Mouse (Mus musculus) kidney, postnatal 25 days (tissue): ENCODE data around the gene Dab1.

Experiments used
- DNase-seq, 2 experiments: peaks; one replicate each; pipeline ENCODE4 v3.0.0; 2021; ENCODE audit warnings: mixed read lengths in 2 of 2

Gene Dab1

DNA sequence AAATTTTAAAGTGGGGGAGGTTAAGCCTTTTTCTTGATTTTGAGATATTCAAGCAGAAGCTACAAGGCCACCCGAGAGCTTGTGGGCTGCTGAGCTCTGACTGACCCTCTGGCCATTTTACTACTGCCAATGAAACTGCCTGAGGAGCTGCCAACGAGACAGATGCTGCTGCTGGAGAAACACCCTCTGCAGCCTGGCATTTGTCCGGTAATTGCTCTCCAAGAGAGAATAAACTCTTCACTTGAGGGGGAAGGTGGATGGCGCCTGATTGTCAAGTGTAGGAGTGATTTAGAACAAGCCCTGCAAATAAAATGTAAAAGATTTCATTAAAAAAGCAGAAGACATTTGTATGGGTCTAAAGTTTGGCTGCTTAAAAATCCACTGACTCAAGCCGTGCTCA lies 839.6 kb downstream of the Dab1 start:
- no peak for DNase-seq

DNA sequence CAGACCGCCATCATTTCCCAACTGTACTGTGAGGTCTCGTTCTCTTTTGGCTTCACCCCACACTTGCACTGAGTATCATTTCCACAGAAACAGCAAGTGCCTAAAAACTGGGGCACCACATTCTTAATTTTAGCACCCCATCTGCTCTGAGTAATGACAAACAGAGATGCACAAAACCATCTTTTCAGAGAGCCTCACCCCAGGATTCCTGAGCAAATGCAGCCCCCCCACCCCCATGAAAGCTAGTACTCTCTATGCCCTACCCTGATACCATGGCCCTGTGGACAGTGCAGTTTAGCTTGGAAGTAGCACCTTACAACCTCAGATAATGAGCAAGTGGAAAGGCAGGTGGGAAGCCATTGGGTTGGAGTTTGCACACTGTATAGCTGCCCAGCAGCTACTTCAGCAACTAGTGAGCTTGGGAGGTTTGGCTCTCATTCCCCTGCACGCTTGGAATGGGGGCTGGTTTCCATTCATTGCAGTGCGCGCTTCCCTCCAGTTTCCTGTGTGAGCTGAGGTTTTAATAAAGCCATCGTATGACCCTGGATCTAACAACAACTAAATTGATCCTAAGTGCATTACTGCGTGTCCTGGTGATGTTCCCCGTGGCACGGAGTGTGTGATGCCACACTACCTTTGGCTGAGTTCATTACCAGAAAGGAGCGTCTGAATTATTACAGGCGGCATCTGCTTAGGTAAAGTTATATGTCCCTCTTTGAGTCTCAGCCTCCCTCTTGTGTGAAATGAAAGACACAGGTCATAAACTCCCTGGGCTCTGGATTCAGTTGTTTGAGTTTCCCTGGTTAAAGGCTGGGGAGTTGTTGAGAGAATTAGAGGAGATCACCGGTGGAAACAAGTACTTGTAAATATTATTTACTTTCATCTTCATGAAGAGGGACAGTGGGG lies 842.2 kb downstream of the Dab1 start:
- DNase-seq = no peak

DNA sequence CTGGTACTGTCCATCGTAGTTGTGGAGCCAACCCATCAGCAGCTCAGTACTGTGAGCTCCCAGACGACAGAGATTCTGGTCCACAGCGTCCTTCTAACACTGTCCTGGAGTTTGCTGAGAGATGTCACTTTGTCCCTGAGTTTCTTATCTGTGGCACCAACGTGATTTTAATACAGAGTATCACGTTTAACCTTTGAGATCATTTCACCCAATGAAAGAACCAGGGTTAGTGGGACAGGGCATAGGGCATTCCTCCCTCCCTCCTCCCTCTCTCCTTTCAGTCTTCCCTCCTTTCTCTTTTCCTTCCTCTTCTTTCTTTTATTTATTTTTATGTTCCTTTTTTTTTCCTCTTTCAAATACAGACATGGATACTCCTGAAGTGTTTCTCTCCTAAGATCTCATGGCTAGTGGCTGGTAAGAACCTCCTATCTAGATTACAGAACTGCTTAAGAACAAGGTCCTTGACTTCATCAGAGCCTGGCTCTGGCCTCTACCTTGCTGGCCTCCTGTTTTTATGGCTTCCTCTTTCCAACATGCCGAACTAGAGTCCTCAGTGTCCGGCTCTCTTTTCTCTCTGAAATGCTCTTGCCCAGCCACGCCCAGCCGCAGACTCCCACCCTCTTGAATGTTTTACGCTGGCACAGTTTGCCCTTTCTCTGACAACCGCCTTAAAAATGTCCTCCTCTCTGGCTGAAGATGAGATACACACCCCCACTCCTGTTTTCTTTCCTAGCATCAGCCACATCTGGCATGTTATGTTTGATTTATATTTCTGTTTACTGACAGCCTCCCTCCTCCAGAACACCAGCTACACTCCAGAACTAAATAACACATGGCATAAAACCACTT lies 844.0 kb downstream of the Dab1 start:
- DNase-seq = no peak

DNA sequence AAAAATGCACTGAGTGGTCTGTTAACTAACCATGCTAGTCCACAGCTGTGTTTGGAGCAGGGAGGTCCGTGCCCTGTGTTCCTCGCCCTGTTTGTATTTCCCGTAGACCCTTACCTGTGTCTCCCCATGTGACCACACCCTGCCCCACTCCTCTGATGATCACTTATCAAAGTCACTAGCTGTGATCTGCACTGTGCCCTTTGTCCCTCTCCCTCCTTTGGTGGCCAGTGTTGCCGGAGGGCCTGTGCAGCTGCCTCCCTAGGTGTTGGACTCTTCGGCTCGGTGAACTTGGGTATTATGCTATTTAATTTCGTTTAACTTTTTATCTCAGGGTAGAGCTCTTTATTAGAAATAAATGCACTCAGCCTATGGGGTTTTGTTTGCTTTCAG lies 844.6 kb downstream of the Dab1 start:
- no peak for DNase-seq

DNA sequence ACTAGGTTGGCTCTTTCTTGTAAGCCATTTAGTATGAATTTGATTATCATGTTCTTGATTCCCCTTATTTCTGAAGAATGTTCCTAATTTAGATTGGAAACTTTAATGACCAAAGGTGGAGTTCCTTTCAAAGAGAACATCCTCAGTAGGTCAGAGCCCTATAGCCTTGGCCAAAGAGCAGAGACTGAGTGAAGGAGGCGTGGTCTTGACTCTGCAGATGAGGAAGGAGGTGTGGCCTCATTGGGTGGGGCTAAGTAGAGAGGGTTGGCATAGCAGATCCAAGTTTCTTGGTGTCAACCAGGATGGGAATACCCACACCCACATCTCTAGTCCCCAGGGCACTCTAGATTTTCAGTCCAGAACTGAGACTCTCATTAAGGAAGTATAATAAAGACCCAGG lies 846.4 kb downstream of the Dab1 start:
- no peak for DNase-seq

DNA sequence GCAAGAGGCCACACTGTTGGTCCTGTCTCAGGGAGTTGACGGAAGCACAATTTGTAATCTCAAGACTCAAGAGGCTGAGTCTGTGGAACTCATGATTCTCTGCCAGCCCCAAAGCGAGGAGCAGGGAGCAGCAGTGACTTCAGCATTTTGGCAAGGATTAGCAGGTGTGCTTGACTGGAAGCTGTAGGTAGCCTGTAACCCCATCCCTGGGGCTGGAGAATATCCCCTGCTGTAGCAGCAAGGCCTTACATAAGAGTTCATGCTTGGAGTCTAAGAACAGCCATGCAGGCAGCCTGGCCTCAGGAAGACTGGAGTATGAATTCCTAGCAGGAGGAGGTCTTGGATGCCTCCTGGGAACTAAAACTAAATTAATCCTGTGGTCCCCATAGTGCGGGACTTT lies 849.5 kb downstream of the Dab1 start:
- DNase-seq = no peak

DNA sequence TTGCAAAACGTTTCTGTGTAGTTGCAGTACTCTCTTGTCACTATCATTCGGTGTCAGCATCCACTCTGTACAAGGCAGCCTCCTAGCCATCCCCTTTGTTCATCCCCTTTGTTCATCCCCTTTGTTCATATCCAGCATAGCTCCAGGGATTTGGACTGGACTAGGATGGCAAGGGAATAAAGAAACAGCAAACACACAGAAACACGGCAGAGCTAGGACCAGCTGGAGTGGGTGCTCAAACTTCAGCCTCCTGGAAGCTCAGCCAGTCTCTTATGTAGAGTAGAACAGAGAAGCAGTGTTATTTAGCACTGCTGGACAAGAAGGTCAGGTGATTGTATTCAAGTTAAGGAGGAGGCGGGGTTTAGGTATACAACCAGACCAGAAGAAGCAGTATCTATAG lies 853.8 kb downstream of the Dab1 start:
- no peak for DNase-seq

DNA sequence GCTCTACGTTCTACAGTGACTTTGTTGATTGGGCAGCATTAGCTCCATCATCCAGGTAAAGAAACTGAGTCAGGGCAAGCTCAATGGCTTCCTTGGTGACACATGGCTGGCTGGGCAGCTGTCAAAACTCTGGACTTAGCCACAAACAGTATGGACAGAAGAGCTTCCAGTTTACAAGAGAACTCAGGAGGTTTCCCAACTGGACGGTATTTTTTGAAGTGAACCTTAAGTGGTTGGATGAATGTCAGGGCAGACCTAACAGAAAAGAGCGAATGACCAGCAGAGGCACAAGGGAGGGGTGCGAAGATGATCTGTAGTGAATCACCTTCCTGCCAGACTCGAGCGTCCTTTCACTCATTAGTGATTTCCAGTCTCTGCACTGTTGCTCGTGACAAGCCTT lies 857.7 kb downstream of the Dab1 start:
- no peak for DNase-seq

DNA sequence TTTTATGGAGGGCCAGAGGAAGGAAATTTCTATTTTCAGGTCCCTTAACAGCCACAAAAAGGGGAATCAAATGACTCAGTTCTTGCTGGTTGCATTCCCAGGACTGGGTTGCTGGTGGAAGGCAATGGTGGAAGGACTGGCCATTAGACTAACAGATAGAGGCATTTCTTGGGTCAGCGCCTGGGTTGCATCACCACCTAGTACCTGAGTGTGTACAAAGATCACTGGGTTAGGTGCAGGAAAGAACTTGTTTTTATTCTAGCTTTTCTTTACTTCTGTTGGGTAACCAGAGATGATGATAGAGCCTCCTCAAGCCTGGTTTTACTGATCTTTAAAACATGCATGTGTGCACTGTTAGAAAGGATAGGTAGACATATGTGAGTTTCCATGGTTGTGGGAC lies 864.8 kb downstream of the Dab1 start:
- DNase-seq = no peak

DNA sequence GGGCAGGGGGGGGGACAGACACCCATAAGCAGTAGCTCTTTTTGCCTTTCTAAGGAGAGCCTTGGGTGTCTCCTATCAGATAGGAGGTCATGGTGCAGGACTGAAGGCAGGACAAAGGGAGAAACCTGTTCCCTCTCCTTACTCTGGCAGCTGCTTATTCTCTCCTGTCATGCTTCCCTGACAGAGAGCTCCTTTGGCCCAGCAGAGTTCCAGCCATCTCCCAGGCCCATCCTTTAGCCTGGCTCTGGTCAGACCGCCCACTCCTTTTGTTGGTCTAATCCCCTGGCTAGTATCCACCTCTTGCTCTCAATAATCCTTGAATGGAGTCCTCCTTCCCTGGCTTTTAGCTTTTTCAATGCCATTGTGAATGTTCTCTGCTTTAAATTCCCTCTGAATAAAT lies 878.1 kb downstream of the Dab1 start:
- no peak for DNase-seq

DNA sequence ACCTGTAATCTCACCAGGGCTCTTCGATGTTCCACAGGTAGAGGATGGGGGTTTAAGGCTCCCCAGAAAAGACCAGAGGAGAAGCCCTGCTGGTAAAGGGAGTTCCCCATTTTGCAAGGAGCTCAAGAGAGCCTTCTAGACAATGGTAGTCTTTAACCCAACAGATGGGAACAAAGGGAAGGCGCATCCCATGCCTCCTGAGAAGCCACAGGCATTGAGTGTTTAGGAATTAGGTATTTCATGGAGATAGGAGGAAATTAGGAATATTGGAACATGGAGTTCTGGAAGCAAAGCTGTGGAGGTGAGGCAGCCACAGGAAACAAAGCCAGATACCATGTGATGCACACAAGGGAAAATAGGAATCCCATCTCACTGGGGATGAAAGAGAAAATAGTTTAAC lies 881.0 kb downstream of the Dab1 start:
- DNase-seq = no peak

DNA sequence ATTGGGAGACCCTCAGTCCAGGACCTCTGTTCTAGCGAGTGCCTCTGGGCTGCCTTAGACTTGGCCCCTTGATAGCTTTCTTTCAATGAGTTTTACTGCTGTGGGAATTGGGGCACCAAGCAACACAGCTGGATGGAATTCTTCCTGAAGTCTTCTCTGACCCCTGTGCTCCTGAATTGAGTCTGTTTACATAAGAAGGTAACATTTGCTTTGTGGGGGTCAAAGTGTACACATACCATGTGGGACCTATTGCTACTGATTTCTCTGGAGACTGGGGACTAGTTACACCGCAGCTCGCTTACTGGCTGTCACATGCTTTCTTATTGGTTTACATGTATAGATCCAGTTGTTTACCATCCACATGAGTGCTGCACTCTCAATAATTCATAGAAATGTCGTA lies 881.5 kb downstream of the Dab1 start:
- no peak for DNase-seq

DNA sequence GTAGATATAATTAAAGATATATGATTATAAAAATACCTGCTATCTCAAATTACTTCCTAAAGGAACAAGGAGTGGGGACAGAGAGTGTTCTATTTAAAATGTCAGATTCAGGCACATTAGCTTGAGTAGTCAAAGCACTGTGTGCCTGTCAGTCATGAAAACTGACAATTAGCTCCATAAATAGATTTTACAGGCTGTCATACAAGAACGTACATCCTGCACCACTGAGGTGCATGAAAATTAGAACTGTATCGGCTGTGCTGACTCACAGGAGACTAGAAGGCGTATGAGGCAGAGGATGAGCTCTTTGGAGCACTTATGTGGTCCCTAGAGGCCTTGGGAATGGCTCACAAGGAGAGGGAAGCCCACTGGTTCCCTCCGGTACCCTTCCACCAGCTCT lies 882.1 kb downstream of the Dab1 start:
- no peak for DNase-seq

DNA sequence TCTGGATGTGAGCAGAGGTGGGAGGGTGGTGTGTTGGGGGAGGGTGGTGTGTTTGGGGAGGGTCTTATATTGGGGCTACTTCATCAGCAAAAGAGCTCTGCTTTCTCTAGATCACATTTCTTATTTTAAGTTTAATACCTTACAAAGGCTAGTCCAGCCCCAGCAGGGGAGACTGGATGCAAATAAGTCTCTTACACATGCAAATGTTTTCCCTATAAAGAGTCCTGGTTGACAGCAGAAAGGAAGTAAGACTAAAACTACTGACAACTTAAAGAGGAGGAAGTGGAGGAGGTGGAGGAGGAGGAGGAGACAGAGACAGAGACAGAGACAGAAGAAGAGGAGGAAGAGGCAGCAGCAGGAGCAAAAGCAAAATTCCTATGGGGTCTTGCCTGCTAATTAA lies 885.8 kb downstream of the Dab1 start:
- no peak for DNase-seq

DNA sequence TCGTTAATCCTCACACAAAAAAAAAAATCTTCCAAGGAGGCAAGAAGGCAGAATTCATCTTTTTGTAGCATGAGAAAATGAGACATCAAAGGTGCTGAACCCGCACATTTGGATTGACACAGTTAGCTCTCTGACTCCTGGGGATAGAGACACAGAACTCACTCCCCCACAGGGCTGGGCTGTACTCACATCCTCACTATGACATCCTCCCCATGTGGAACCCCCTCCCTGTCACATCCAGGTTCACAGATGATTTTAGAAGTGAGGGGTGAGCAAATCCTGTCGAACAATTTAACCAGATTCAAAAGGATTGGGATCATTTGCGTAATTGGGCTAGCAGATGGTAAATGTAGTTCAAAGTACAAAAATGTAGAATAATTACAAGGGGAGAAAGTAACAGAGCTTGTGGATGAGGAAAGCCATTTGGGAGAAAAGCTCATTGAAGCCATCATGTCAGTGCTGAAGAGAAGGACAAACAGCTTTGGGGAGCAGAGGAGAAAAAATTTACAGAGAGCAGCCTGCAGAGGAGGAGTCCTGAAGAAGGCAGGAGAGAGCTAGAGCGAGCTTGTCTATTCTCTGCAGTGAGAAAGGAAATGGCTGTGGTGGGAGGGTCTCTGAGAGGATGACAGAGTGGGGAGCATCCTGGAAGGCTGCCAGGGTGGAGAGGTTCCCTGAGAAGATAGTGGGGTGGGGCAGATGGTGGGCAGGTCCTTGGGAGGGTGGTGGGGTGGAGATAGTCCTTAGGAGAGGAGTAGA lies 890.2 kb downstream of the Dab1 start:
- no peak for DNase-seq

DNA sequence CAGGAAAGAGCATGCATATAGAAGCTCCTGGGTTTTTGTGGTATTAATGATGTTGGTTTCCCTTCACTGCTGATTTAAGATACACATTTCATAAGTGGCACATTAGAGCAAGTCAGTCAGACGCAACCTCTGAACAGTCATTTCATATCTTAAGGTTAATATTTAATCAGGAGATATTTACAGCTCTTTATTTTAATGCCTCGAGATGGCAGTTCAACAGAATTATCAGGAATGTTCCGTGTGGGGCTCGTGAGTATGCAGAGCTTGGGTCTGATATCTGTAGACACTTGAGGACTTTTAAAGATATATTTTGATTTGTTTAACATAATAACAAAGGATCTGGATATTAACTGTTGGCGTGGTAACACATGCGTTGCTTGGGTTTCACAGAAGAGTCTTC lies 892.7 kb downstream of the Dab1 start:
- DNase-seq = no peak

DNA sequence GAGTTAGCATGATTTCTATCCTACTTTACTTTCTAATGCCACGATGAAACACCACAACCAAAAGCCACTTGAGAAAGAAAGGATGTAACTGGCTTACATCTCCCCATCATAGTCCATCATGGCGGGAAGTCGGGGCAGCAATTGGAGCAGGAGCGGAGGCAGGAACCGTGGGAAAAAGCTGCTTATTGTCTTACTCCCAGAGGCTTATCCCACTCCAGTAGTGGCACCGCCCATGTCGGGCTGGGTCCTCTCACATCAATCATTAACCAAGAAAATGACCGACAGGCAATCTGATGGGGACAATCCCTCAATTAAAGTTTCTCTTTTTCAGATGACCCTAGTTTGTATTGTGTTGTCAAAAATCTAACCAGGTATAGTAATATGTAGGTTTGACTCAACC lies 893.4 kb downstream of the Dab1 start:
- no peak for DNase-seq

DNA sequence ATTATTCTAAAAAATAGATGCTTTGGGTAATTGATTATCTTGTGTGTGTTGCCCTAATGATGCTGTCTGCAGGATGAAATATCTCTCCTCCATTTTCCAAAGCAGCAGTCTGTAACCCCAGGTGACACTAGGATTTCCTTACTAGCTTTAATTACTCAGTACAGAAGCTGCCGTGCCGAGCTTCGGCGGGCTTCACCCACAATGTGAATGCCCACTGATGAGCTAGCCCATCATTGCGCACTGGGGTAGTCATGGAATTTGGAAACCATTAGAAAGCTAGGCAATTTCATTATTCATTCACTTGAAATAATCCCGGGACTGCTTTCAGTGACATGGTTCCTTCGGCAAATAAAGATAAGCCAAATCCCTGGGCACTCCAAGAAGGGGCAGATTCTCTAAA lies 894.5 kb downstream of the Dab1 start:
- no peak for DNase-seq

DNA sequence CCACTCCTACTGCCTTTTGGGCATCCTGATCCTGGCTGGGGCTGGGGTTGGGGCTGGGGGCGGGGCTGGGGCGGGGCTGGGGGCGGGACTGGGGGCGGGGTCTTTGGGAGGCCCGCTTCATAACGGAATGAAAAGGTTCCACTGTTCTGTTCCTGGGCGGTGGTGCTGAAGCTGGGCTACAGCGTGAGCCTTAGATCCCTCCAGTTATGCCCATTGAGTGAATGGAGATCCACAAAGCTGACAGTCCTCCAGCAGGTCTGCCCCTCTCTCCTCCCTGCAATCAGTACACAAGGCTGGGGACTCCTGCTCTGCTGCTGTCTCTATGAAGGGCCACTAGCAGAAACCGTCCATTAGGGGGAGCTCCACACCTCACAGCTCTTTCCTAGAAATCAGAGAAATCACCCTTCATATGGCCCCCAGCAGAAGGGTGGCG lies 895.4 kb downstream of the Dab1 start:
- DNase-seq = peak; percentile 44 to 61

DNA sequence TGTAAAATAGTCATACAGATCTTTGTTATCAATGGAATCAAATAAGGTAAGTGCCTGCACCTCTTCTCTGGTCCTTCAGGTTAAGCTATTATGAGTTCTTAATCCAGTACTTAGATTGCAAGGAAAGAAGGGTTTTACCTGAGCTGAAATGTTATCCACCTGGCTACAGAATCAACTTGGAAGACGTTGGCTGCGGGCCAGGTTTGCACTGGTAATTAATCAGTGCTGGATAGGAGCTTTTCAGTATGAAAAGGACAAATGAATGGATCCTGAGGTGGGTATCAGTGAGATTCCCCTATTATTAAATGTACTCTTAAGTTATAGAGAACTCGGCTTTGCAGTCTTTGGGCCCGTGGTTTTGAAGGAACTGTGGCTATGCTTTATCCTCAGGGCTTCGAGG lies 896.5 kb downstream of the Dab1 start:
- peak in 1 of 2 experiments; percentile 32 for DNase-seq

DNA sequence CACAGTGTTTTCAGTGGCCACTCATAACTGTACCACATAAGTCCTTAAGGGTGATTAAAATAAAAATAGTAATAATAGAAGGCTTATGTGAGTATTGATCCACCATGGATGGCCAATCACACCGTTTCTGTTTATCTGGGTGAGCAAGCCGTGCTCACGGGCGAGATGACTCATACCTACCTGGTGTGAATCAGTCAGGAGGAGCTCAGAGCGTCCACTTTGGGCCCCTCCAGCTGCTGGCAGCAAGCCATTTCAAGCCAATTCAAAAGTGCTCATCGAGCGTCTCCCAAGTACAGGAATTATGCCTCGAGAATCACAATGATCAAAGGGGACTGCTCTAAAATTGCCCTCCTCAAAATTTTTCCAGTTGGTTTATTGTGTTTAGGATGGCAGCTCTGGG lies 903.2 kb downstream of the Dab1 start:
- DNase-seq = peak in 1 of 2 experiments; percentile 34

DNA sequence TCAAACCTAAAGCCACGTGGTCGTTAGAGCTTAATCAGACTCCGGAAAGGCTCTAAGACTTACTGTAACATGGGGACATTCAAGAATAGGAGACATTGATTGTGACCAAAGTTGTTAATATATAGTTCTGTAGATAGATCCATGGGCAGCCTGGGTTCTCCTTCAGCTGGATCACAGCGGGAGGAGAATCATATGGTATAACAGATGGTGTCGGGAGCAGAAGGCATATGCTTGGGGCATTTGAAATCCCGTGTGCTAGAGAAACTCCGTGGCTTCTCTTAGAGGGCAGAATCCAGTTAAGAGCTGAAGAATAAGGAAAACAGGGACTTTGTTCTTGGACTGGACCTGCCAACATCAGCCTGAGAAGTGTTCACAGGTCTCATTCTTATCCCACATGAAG lies 904.6 kb downstream of the Dab1 start:
- no peak for DNase-seq

DNA sequence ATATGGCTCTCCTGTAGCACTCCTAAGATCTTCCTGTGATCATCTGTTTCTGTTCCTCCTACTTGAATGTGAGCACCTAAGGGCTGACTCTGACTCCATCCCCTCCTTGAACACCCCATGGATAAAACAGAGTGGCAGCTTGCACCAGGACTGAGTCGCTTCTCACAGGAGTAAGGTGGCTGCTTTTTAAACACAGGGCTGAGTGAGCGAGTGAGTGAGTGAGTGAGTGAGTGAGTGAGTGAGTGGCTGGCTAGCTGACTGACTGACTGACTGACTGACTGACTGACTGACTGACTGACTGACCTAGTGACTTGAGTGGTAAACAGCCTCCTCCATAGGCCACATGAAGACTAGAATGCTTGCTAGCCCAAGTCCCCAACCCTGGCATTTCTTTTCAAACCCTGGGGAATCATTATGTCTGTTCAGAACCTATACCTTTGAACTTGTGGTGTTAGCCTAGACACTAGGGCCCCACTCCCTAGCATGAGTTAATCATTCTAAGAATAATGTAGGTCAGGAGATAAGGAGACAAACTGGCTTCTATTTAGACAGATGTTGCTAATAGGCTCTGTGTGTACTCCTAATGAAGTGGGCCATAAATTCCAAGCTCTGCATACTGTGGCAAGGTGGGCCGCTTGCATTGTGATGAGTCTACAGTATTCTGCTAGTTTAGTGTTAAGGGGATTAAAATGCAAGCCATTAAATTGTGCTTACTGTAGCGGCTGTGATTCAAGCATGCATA lies 910.9 kb downstream of the Dab1 start:
- no peak for DNase-seq
